16 mouse cellular contexts compared by ENCODE assay signal in genomic region chr5:142071322-142071721, GRCm38 (mm10).
A peak's percentile ranks its signal among the peaks of the same experiment; 100 is the strongest.
DNase-seq lines count a peak whose midpoint lies in the region; TF ChIP-seq lines count a peak whose summit lies in the region.
"Had no signal": no experiment of that assay in that cellular context is flagged by ENCODE, and none has a peak within 500 bp of the region (broad histone marks: within the 10 kb centered on the region; RNA-seq: fewer than 3 reads in every experiment).

No protein-coding gene starts in this region.

- H3K4me3 ChIP-seq in cerebellum, adult 2 months (replicated peaks; ENCODE audit: insufficient read depth, low read depth, low read length), result no peak overlapping the region
- H3K4me3 ChIP-seq: embryonic facial prominence, embryonic 12.5 days; forebrain, embryonic 15.5 days; heart, embryonic 13.5 days; hindbrain, embryonic 12.5 days had no signal

- H3K4me1 ChIP-seq in cerebellum, adult 2 months (ENCODE audit: control insufficient read depth, insufficient read depth, low read length), result peaks cover 33% of the 10 kb centered on the region
- H3K4me1 ChIP-seq: embryonic facial prominence, embryonic 12.5 days; hindbrain, embryonic 12.5 days had no signal

- no peak for TF ChIP-seq CTCF in cerebellum, adult 2 months (IDR thresholded peaks at IDR 0.05; ENCODE audit: borderline replicate concordance, insufficient read depth, low read depth, low read length)

- TF ChIP-seq POLR2A in cerebellum, adult 2 months (IDR thresholded peaks at IDR 0.05; ENCODE audit: borderline replicate concordance, insufficient read depth, low read length), result no peak

- H3K27ac ChIP-seq in cerebellum, adult 2 months (ENCODE audit: insufficient read depth, low read length), result no peak overlapping the region
- H3K27ac ChIP-seq: embryonic facial prominence, embryonic 12.5 days; forebrain, embryonic 15.5 days; heart, embryonic 13.5 days; hindbrain, embryonic 12.5 days had no signal

- H3K27me3 ChIP-seq in cerebellum, adult 2 months (ENCODE audit: control insufficient read depth, insufficient read depth, low read length), result no peaks in the 10 kb centered on the region
- H3K27me3 ChIP-seq: embryonic facial prominence, embryonic 12.5 days; forebrain, embryonic 15.5 days; heart, embryonic 13.5 days; hindbrain, embryonic 12.5 days; Patski had no signal

- intact Hi-C loops in heart, postnatal 14 days (cut with DNase I), result no loop called here

- WGBS in cerebellum, adult 2 months, result 49% methylated on average over 3 of the region's 3 CpGs

- peak; percentile 28 for DNase-seq in heart, adult 11 months
- DNase-seq in heart, postnatal 14 days, result no peak
- peak; percentile 54 to 73 for DNase-seq in cerebellum, adult 2 months
- peak; percentile 45 to 58 for DNase-seq in cerebellum, postnatal 10 days
- no peak for DNase-seq in adrenal gland, adult 2 months
- DNase-seq in kidney, adult 18-20 months, result no peak
- DNase-seq in layer of hippocampus, postnatal 25 days (ENCODE audit: extremely low spot score in 1 of 2, low spot score in 1 of 2), result no peak
- DNase-seq: adrenal gland, postnatal 36 days; gastrocnemius, postnatal 14 days; heart, postnatal 4 days; kidney, adult 9 months had no signal

Comparison
In these comparisons a context has a peak if more than half of its experiments do, and no peak if none do; other contexts are left out.
1. DNase-seq: peak in heart, adult 11 months (single experiment), cerebellum, adult 2 months (2 of 2) and cerebellum, postnatal 10 days (2 of 2); none in heart, postnatal 14 days (0 of 2), adrenal gland, adult 2 months (single experiment), kidney, adult 18-20 months (single experiment) and layer of hippocampus, postnatal 25 days (0 of 2).